10 mouse cellular contexts compared by ENCODE assay signal in the genomic region with DNA sequence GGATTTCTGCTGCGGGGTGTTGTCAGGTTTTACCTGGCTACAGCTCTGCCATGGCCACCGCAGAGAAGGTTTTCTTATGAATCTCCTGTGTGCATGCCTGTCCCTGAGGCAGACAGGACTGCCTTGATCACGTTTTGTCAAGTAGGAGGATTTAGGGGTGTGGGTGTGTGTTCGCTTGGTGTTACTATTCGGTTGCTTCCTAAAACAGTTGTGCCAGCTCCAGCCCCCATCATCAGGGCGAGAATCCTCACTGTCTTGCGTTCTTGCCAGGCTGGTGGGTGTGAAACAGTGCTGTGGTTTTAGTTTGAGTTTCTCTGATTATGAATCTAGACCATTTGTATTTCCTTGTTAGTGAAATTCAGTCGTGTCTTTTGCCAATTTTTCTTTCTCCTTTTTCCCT. TPM values are rescaled to one million over a fixed set of nuclear protein-coding genes. Genes with fewer than 3 reads are reported as not detected.
A peak's percentile ranks its signal among the peaks of the same experiment; 100 is the strongest.
DNase-seq lines count a peak whose midpoint lies in the region; ATAC-seq lines count a peak whose summit lies in the region.
"Had no signal": no experiment of that assay in that cellular context is flagged by ENCODE, and none has a peak within 500 bp of the region (broad histone marks: within the 10 kb centered on the region; RNA-seq: fewer than 3 reads in every experiment).

No protein-coding gene starts in this region.

- H3K9me3 ChIP-seq in liver, embryonic 13.5 days (replicated peaks) = no peaks in the 10 kb centered on the region
- no peaks in the 10 kb centered on the region for H3K9me3 ChIP-seq in liver, embryonic 12.5 days (replicated peaks)
- H3K9me3 ChIP-seq in forebrain, embryonic 15.5 days = no peaks in the 10 kb centered on the region
- H3K9me3 ChIP-seq: embryonic facial prominence, embryonic 15.5 days had no signal

- no peak overlapping the region for H3K27ac ChIP-seq in liver, embryonic 13.5 days
- no peak overlapping the region for H3K27ac ChIP-seq in liver, embryonic 12.5 days
- no peak overlapping the region; the same call in 1 of the 2 replicates for H3K27ac ChIP-seq in forebrain, embryonic 15.5 days (replicated peaks)
- H3K27ac ChIP-seq: embryonic facial prominence, embryonic 15.5 days had no signal

- peak overlapping the region; percentile 3; the same call in 1 of the 2 replicates for H3K4me2 ChIP-seq in liver, embryonic 13.5 days
- H3K4me2 ChIP-seq in liver, embryonic 12.5 days = no peak overlapping the region
- no peak overlapping the region for H3K4me2 ChIP-seq in forebrain, embryonic 15.5 days (replicated peaks)
- H3K4me2 ChIP-seq: embryonic facial prominence, embryonic 15.5 days had no signal

- H3K36me3 ChIP-seq in liver, embryonic 13.5 days = peaks cover 11% of the 10 kb centered on the region
- H3K36me3 ChIP-seq in liver, embryonic 12.5 days = peaks cover 21% of the 10 kb centered on the region
- H3K36me3 ChIP-seq in forebrain, embryonic 15.5 days = peaks cover 6% of the 10 kb centered on the region
- H3K36me3 ChIP-seq: embryonic facial prominence, embryonic 15.5 days had no signal

- H3K4me3 ChIP-seq in liver, embryonic 13.5 days (replicated peaks) = no peak overlapping the region
- H3K4me3 ChIP-seq in liver, embryonic 12.5 days = no peak overlapping the region
- no peak overlapping the region for H3K4me3 ChIP-seq in forebrain, embryonic 15.5 days
- H3K4me3 ChIP-seq: embryonic facial prominence, embryonic 15.5 days had no signal

- WGBS in liver, embryonic 13.5 days (ENCODE audit: insufficient replicate concordance) = 70% methylated on average over 8 of the region's 8 CpGs
- WGBS in liver, embryonic 12.5 days (ENCODE audit: insufficient replicate concordance) = 74% methylated on average over 8 of the region's 8 CpGs
- WGBS in forebrain, embryonic 15.5 days = 72% methylated on average over 8 of the region's 8 CpGs

- no peak overlapping the region for H3K9ac ChIP-seq in liver, embryonic 13.5 days
- no peak overlapping the region for H3K9ac ChIP-seq in liver, embryonic 12.5 days
- 0 out of 2 replicates have a peak overlapping the region, but pooled peaks have one; percentile 17 for H3K9ac ChIP-seq in forebrain, embryonic 15.5 days (replicated peaks)
- H3K9ac ChIP-seq: embryonic facial prominence, embryonic 15.5 days had no signal

- H3K4me1 ChIP-seq in liver, embryonic 13.5 days (replicated peaks) = peaks cover 54% of the 10 kb centered on the region
- H3K4me1 ChIP-seq in liver, embryonic 12.5 days = peaks cover 52% of the 10 kb centered on the region
- H3K4me1 ChIP-seq in forebrain, embryonic 15.5 days = peaks cover 39% of the 10 kb centered on the region

- ATAC-seq in liver, embryonic 13.5 days (ENCODE audit: low read depth) = no peak
- ATAC-seq in liver, embryonic 12.5 days = no peak
- no peak for ATAC-seq in forebrain, embryonic 15.5 days (replicated peaks)

- no peak for DNase-seq in liver, embryonic 13.5 days
- peak; percentile 80 to 86 for DNase-seq in left cerebral cortex, adult 18-20 months (ENCODE audit: low spot score in 2 of 2)
- DNase-seq in right cerebral cortex, postnatal 10 days (ENCODE audit: low spot score in 2 of 2) = peak; percentile 82 to 87
- DNase-seq in urinary bladder, postnatal 14 days (ENCODE audit: low spot score) = no peak
- DNase-seq in c-Kit-positive CD71-positive TER-119-positive erythroid progenitor cells, embryonic 14.5 days (ENCODE audit: low spot score) = no peak
- no peak for DNase-seq in cerebellum, adult 11-12 months
- DNase-seq: adrenal gland, postnatal 36 days had no signal

- H3K27me3 ChIP-seq in liver, embryonic 13.5 days = no peaks in the 10 kb centered on the region
- no peaks in the 10 kb centered on the region for H3K27me3 ChIP-seq in liver, embryonic 12.5 days (replicated peaks)
- H3K27me3 ChIP-seq in forebrain, embryonic 15.5 days = no peaks in the 10 kb centered on the region
- H3K27me3 ChIP-seq: embryonic facial prominence, embryonic 15.5 days had no signal

RNA-seq across cellular contexts. Expression of gene Pacs2, which starts 2.7 kb away (rescaled TPM):
- polyA plus RNA-seq in liver, embryonic 13.5 days (2015; fragmentation: Nextera tagmentation; extraction: Ambion mirVana) = 5.2 and 6.2 TPM in 2 replicates
- 8.3 and 9.6 TPM in 2 replicates for polyA plus RNA-seq in liver, embryonic 12.5 days (2016; fragmentation: Nextera tagmentation; extraction: Ambion mirVana)
- 22.6 and 24.4 TPM in 2 replicates for polyA plus RNA-seq in forebrain, embryonic 15.5 days (2015; fragmentation: Nextera tagmentation; extraction: Ambion mirVana)
- 10 to 100 TPM; 58.7 to 60.8 TPM for total RNA-seq in left cerebral cortex, adult 18-20 months (2021)

RNA-seq across cellular contexts. Expression of gene Brf1, which starts 16.5 kb away (rescaled TPM):
- 28.3 and 28.8 TPM in 2 replicates for polyA plus RNA-seq in liver, embryonic 13.5 days (2015; fragmentation: Nextera tagmentation; extraction: Ambion mirVana)
- polyA plus RNA-seq in liver, embryonic 12.5 days (2016; fragmentation: Nextera tagmentation; extraction: Ambion mirVana) = 46.2 and 47.1 TPM in 2 replicates
- 67.3 and 67.7 TPM in 2 replicates for polyA plus RNA-seq in forebrain, embryonic 15.5 days (2015; fragmentation: Nextera tagmentation; extraction: Ambion mirVana)
- 10 to 100 TPM; 45.0 to 47.0 TPM for total RNA-seq in left cerebral cortex, adult 18-20 months (2021)

RNA-seq across cellular contexts. Expression of gene Btbd6, which starts 40.7 kb away (rescaled TPM):
- 6.3 and 6.6 TPM in 2 replicates for polyA plus RNA-seq in liver, embryonic 13.5 days (2015; fragmentation: Nextera tagmentation; extraction: Ambion mirVana)
- 9.2 and 10.1 TPM in 2 replicates for polyA plus RNA-seq in liver, embryonic 12.5 days (2016; fragmentation: Nextera tagmentation; extraction: Ambion mirVana)
- polyA plus RNA-seq in forebrain, embryonic 15.5 days (2015; fragmentation: Nextera tagmentation; extraction: Ambion mirVana) = 46.1 and 48.1 TPM in 2 replicates
- 10 to 100 TPM; 67.9 to 68.5 TPM for total RNA-seq in left cerebral cortex, adult 18-20 months (2021)

RNA-seq across cellular contexts. Expression of gene Tex22, which starts 57.3 kb away (rescaled TPM):
- polyA plus RNA-seq in liver, embryonic 13.5 days (2015; fragmentation: Nextera tagmentation; extraction: Ambion mirVana) = not detected in 2 replicates
- polyA plus RNA-seq in liver, embryonic 12.5 days (2016; fragmentation: Nextera tagmentation; extraction: Ambion mirVana) = not detected in 2 replicates
- polyA plus RNA-seq in forebrain, embryonic 15.5 days (2015; fragmentation: Nextera tagmentation; extraction: Ambion mirVana) = 0.18 and 0.37 TPM in 2 replicates
- total RNA-seq in left cerebral cortex, adult 18-20 months (2021) = under 1 TPM; 0.44 to 0.73 TPM
- polyA plus RNA-seq: embryonic facial prominence, embryonic 15.5 days had no signal

Comparison
In these comparisons a context has a peak if more than half of its experiments do, and no peak if none do; other contexts are left out.
1. DNase-seq: peak in left cerebral cortex, adult 18-20 months (2 of 2) and right cerebral cortex, postnatal 10 days (2 of 2); none in liver, embryonic 13.5 days (single experiment), urinary bladder, postnatal 14 days (single experiment), c-Kit-positive CD71-positive TER-119-positive erythroid progenitor cells, embryonic 14.5 days (single experiment) and cerebellum, adult 11-12 months (single experiment).